Mouse (Mus musculus): ENCODE measurements at regions not wholly inside any gene's neighbourhood (a gene's known extent, or its start where the extent isn't known, plus 50 kb on each side); places are given as distances from the start of the nearest gene placed in this dataset.

DNA sequence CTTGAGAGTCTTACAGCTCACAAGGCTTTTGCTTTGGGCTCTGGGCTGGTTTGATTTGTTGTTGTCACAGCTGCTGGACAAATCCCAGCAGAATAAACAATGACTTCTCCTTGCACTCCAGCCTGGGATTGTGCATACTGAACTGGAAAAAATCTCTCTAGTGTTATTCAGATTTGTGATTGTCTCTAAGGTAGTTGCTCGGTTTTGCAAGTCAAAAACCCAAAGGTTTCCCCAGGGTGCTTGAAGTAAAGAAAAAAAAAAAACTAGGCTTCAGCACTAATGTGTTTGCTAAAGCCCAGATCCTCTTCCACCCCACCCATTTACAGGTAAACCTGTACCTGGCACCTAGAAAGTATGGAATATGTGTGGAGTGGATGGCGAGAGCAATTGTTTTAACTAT, 149.5 kb upstream of the Spef2 start:
- no peak for DNase-seq

DNA sequence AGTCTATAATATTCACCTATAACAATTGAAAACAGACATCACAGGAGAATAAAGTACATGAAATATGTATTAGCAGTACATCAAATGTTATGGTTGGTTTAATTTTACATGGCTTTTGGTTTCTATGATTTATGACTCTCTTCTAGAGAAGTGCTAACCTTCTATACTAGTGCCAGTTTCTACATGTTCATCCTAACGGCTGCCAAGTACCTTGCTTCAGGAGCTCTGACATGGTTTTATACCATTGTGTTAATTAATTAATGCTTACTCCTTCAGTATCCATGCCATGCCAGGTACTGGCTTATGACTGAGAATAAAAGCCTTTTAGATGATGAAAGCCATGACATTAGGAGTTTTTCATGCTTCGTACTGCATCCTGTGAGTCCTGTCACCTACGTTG, 144.5 kb upstream of the Spef2 start:
- no peak for DNase-seq

DNA sequence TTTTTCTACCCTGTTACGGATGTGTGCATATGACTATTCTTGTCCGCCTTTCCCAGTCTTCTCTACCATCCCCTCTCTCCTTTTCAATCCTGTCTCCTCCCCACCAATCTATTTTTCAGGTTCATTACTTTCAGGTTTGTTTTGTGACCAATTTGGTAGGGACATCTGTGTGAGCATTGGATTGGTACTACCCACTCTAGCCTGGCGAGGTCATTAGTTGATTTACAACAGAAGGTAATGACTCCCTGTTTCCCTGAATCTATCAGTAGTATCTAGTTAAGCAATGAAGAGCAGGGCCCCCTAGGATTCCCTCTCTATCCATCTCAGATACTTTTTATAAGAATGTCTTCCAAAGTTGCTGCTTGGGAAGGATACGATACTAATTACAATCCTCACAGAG, 143.5 kb upstream of the Spef2 start:
- DNase-seq, result no peak

DNA sequence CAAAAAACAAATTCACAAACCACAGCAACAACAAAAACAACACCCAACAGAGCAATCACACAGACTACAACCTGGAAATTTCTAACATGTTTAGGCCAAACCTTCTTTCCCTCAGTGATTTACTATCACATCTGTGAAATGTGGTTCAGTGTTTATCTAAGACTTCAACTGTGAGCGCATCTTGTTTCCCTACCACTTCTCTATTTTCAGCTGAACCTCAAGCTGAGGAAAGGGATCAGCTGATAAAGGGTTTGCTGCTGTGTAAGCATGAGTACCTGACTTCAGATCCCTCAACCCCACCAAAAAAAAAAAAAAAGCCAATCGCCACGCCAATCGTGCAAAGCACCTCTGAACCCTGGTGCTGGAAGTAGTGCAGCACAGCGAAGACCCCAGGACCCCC, 142.8 kb upstream of the Spef2 start:
- DNase-seq, result no peak

DNA sequence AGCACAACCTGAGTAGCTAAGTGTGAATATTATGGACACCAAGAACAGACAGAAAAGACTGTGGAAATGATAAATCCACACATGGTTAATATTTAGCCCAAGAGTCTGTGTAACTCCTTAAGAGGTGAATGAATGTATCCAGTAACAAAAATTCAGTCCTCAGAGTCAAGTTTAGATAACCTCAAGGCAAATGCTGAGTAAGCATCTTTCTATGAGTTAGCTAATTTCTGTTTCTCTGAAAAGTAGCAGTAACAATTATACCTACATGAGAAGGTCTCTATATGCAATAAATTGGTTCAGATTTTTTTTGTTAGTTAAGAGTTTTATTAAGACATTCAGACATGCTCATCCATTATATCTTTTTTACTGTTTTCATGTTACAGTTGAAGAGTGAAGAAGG, 127.1 kb upstream of the Spef2 start:
- DNase-seq, result no peak

DNA sequence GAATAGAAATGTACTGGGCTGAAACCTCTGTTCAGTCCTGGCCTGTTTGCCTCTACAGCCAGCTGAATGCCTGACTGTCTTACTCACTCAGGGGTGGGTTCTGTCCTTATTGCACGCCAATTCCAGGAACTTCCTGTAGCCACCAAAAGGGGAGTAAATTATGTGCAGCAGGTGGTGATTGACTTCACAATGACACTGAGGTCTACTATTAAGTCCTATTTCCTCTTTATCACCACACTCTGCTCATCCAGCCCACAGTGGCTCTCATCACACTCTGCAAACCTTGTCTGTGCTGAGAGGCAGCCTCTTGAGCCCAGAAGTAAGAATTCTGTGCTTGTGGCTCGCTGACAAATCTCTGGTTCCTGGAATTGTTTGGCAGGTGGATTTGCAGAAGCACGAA, 121.5 kb upstream of the Spef2 start:
- no peak for DNase-seq

DNA sequence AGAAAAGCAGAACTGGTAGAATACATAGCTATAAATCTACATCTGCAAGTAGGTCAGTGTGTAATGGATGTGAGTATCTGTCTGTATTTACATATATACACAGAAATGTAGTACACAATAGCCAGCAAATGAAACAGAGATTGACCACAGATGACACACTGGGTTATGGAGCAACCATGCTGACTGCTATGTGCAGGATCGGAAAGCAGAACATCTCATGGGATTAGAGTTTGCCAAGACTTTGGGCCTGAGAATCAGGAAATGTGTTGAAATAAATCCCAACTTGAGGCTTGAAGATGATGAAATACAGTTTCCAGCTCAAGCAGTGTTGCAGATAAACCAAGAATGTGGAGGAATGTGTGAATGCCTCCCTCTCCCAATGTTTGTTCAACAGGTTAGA, 116.1 kb upstream of the Spef2 start:
- DNase-seq, result peak in 1 of 2 experiments; percentile 4

DNA sequence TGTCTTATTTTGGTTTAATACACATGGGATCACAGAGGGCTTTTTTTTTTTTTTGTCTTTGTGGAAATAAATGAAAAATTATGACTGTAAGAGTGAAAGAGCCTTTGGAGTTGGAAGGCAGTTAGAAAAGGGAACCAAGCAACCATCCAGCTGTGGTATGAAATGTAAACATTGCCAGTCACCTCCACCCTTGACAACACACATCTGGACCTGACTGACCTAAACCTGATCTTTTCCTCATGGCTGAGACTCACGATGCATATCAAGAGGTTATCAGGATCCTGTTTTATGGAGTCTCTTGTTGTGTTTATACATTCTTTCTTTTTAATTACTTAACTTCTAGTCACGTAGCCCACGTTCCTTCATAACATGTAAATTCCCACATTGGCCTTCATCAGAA, 113.2 kb upstream of the Spef2 start:
- no peak for DNase-seq

DNA sequence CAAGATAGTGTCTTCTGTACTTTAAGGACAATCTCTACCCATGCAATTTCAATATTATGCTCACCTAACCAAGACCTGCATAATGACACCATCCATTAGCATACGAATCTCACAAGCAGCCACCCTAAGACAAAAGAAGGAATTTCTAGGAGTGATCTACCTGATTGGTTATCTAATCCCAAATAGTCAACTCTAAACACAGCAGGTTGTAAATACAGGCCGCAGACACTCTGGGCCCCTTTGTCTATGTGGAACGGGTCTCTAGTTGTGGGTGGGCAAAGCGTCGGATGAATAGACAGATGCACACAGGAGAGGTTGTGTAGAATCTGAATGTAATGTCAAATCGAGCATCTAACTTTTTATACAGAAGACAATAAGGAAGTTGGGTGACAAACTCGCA, 91.0 kb upstream of the Spef2 start:
- no peak for DNase-seq

DNA sequence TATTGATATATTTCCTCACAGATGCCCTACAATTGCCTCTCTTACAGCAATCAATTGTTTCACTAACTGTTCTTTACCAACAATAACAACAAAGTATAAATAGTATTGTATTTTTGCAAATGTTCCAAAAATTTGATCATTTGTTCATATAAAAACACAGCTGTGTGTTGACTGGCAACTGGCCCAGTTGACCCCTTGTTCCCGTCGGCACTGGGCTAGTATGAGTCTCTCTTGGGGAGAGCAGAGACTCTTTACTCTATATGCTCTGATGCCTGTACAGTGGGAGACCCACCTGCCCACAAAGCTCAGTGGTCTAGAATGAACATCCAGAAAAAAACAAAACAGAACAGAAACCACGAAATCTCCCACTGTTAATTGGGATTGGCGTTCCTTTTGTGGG, 86.4 kb upstream of the Spef2 start:
- DNase-seq, result peak; percentile 27 to 31

DNA sequence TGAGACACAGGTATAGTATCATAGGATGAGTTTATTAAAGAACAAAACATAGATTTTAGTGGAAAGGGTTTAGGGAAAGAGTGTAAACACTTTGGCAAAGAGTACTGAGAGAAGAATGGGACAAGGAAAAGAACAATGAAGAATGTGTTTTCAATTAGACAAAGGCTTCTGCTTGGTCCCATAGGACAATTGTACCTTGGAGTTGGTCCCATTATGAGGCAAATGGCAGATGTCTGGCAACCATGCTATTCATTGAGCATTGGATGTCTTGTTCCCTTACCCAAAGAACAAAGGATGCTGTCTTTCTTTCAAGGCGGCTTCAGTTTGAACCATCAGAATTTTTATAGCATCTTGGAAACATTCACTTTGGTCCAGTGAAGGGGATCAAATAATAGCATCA, 55.8 kb upstream of the Spef2 start:
- DNase-seq, result no peak
